Mouse (Mus musculus) CH12.LX (cell line): ENCODE results near the gene Enkd1. TPM values are rescaled to one million over a fixed set of nuclear protein-coding genes. Genes with fewer than 3 reads are reported as not detected.

ENCODE experiments used
- DNase-seq: peaks from one replicate; pipeline ENCODE4 v3.0.0-alpha.2; 2013; ENCODE audit errors: extremely low read depth
- H3K27ac ChIP-seq: 2 replicates; pipeline ENCODE4 v1.5.1; 2012; ENCODE audit warnings: low read depth, mild to moderate bottlenecking, control low read depth, moderate library complexity; ENCODE audit not compliant: insufficient read depth
- H3K27me3 ChIP-seq: replicated peaks from 2 replicates; pipeline ENCODE3; 2012; ENCODE audit warnings: inconsistent platforms
- H3K36me3 ChIP-seq, 2 experiments: replicated peaks in 1 of 2; 2 replicates each; pipeline versions ENCODE3 to v1.6.1; 2012; ENCODE audit warnings: inconsistent platforms in 1 of 2, low read length in 1 of 2, mild to moderate bottlenecking in 1 of 2, mixed read lengths in 1 of 2, moderate library complexity in 1 of 2; ENCODE audit not compliant: control insufficient read depth in 1 of 2, insufficient read depth in 1 of 2
- H3K4me1 ChIP-seq, 2 experiments: 2 replicates each; pipeline ENCODE4 v1.6.1; 2012; ENCODE audit warnings: inconsistent platforms in 1 of 2, moderate library complexity in 1 of 2; ENCODE audit not compliant: insufficient read depth in 2 of 2, control insufficient read depth in 1 of 2
- H3K4me2 ChIP-seq: 2 replicates; pipeline ENCODE4 v1.6.1; 2012; ENCODE audit warnings: low read depth, mild to moderate bottlenecking, control low read depth; ENCODE audit not compliant: poor library complexity, insufficient read depth, severe bottlenecking
- H3K4me3 ChIP-seq, 3 experiments: fragments of 150-350 bp in 1 of 3; sonication (generic) in 1 of 3; replicated peaks in 1 of 3; 2 replicates each; pipeline versions ENCODE3 to v1.5.1; 2011 to 2012; ENCODE audit warnings: low read depth in 2 of 3, low read length in 2 of 3, mild to moderate bottlenecking in 2 of 3, moderate library complexity in 2 of 3, control low read depth in 1 of 3, improper control_type of control experiment in 1 of 3, inconsistent platforms in 1 of 3, mixed read lengths in 1 of 3; ENCODE audit not compliant: poor library complexity in 1 of 3
- H3K79me2 ChIP-seq: replicated peaks from 2 replicates; pipeline ENCODE4 v1.6.1; 2012; ENCODE audit warnings: mild to moderate bottlenecking, moderate library complexity; ENCODE audit not compliant: control insufficient read depth, poor library complexity, insufficient read depth, severe bottlenecking; ENCODE audit errors: extremely low read depth
- H3K9ac ChIP-seq: 2 replicates; pipeline ENCODE4 v1.6.1; 2012; ENCODE audit warnings: low read depth, mild to moderate bottlenecking, control low read depth, moderate library complexity; ENCODE audit not compliant: insufficient read depth
- H3K9me3 ChIP-seq: replicated peaks from 2 replicates; pipeline ENCODE3; 2012; ENCODE audit warnings: low read length, inconsistent platforms, mixed read lengths
- BHLHE40 ChIP-seq: IDR thresholded peaks from 2 replicates; pipeline ENCODE4 v1.6.1; 2011; ENCODE audit warnings: mild to moderate bottlenecking, low read depth, low read length, improper control_type of control experiment
- CHD1 ChIP-seq: IDR thresholded peaks from 2 replicates; pipeline ENCODE4 v1.6.1; 2012; ENCODE audit warnings: low read depth, low read length, improper control_type of control experiment, inconsistent platforms
- CHD2 ChIP-seq: IDR thresholded peaks from 2 replicates; pipeline ENCODE4 v1.6.1; 2011; ENCODE audit warnings: low read length, improper control_type of control experiment
- CTCF ChIP-seq, 2 experiments: IDR thresholded peaks in 1 of 2; conservative IDR thresholded peaks in 1 of 2; 2 replicates each; pipeline ENCODE4 v1.5.1; 2011 to 2012; ENCODE audit warnings: low read depth in 2 of 2, low read length in 2 of 2, improper control_type of control experiment in 1 of 2, inconsistent platforms in 1 of 2, mild to moderate bottlenecking in 1 of 2, moderate library complexity in 1 of 2
- EP300 ChIP-seq: IDR thresholded peaks from 2 replicates; pipeline ENCODE4 v1.6.1; 2011; ENCODE audit warnings: low read length, improper control_type of control experiment
- ETS1 ChIP-seq: conservative IDR thresholded peaks from 2 replicates; pipeline ENCODE4 v1.6.1; 2012; ENCODE audit warnings: low read depth, mild to moderate bottlenecking, inconsistent platforms, low read length, improper control_type of control experiment, moderate library complexity
- GABPA ChIP-seq: IDR thresholded peaks from 2 replicates; pipeline ENCODE4 v1.6.1; 2012; ENCODE audit warnings: low read depth, low read length, improper control_type of control experiment, inconsistent platforms; ENCODE audit not compliant: insufficient replicate concordance
- HCFC1 ChIP-seq: IDR thresholded peaks from 2 replicates; pipeline ENCODE4 v1.6.1; 2012; ENCODE audit warnings: low read depth, mild to moderate bottlenecking, inconsistent platforms, low read length, improper control_type of control experiment
- IRF4 ChIP-seq: IDR thresholded peaks from 2 replicates; pipeline ENCODE4 v1.6.1; 2014; ENCODE audit warnings: low read depth, mild to moderate bottlenecking, inconsistent platforms, low read length, improper control_type of control experiment
- JUN ChIP-seq: IDR thresholded peaks from 2 replicates; pipeline ENCODE4 v1.6.1; 2011; ENCODE audit warnings: low read depth, mild to moderate bottlenecking, low read length, improper control_type of control experiment, moderate library complexity; ENCODE audit not compliant: insufficient read depth
- JUND ChIP-seq: conservative IDR thresholded peaks from 2 replicates; pipeline ENCODE4 v1.6.1; 2011; ENCODE audit warnings: low read depth, low read length, improper control_type of control experiment
- KAT2A ChIP-seq: IDR thresholded peaks from 2 replicates; pipeline ENCODE4 v1.6.1; 2012; ENCODE audit warnings: low read length, improper control_type of control experiment, inconsistent platforms; ENCODE audit not compliant: insufficient replicate concordance
- MAFK ChIP-seq: IDR thresholded peaks from 2 replicates; pipeline ENCODE4 v1.6.1; 2011; ENCODE audit warnings: low read length, improper control_type of control experiment; ENCODE audit not compliant: insufficient replicate concordance
- MAX ChIP-seq: IDR thresholded peaks from 2 replicates; pipeline ENCODE4 v1.6.1; 2011; ENCODE audit warnings: low read length, improper control_type of control experiment
- MAZ ChIP-seq: IDR thresholded peaks from 2 replicates; pipeline ENCODE4 v1.6.1; 2012; ENCODE audit warnings: low read depth, mild to moderate bottlenecking, inconsistent platforms, low read length, improper control_type of control experiment, moderate library complexity
- MEF2A ChIP-seq: IDR thresholded peaks from 2 replicates; pipeline ENCODE4 v1.6.1; 2014; ENCODE audit warnings: low read depth, mild to moderate bottlenecking, inconsistent platforms, low read length, improper control_type of control experiment, borderline replicate concordance
- NELFE ChIP-seq: IDR thresholded peaks from 2 replicates; pipeline ENCODE4 v1.6.1; 2011; ENCODE audit warnings: low read depth, low read length, improper control_type of control experiment
- NRF1 ChIP-seq: IDR thresholded peaks from 2 replicates; pipeline ENCODE4 v1.6.1; 2014; ENCODE audit warnings: low read depth, mild to moderate bottlenecking, inconsistent platforms, low read length, improper control_type of control experiment, moderate library complexity
- PAX5 ChIP-seq: IDR thresholded peaks from 2 replicates; pipeline ENCODE4 v1.6.1; 2012; ENCODE audit warnings: low read length, inconsistent platforms, mixed read lengths
- POLR2A ChIP-seq: IDR thresholded peaks from 2 replicates; pipeline ENCODE4 v1.6.1; 2011; ENCODE audit warnings: low read depth, mild to moderate bottlenecking, improper control_type of control experiment, low read length
- POLR2AphosphoS2 ChIP-seq: IDR thresholded peaks from 2 replicates; pipeline ENCODE4 v1.6.1; 2011; ENCODE audit warnings: low read depth, low read length, improper control_type of control experiment
- RAD21 ChIP-seq: IDR thresholded peaks from 2 replicates; pipeline ENCODE4 v1.6.1; 2011; ENCODE audit warnings: low read depth, mild to moderate bottlenecking, low read length, improper control_type of control experiment, moderate library complexity
- SIN3A ChIP-seq: IDR thresholded peaks from 2 replicates; pipeline ENCODE4 v1.6.1; 2012; ENCODE audit warnings: low read length, improper control_type of control experiment, inconsistent platforms
- SMC3 ChIP-seq: IDR thresholded peaks from 2 replicates; pipeline ENCODE4 v1.6.1; 2011; ENCODE audit warnings: low read depth, low read length, improper control_type of control experiment
- TBP ChIP-seq: conservative IDR thresholded peaks from 2 replicates; pipeline ENCODE4 v1.6.1; 2011; ENCODE audit warnings: low read depth, low read length, improper control_type of control experiment
- TCF12 ChIP-seq: IDR thresholded peaks from 2 replicates; pipeline ENCODE4 v1.6.1; 2014; ENCODE audit warnings: low read depth, mild to moderate bottlenecking, inconsistent platforms, low read length, improper control_type of control experiment
- UBTF ChIP-seq: IDR thresholded peaks from 2 replicates; pipeline ENCODE4 v1.6.1; 2012; ENCODE audit warnings: low read depth, mild to moderate bottlenecking, inconsistent platforms, low read length, improper control_type of control experiment, moderate library complexity
- USF1 ChIP-seq: IDR thresholded peaks from 2 replicates; pipeline ENCODE4 v1.6.1; 2014; ENCODE audit warnings: low read depth, mild to moderate bottlenecking, inconsistent platforms, low read length, improper control_type of control experiment
- USF2 ChIP-seq: conservative IDR thresholded peaks from 2 replicates; pipeline ENCODE4 v1.6.1; 2011; ENCODE audit warnings: low read depth, low read length, improper control_type of control experiment
- ZMIZ1 ChIP-seq: IDR thresholded peaks from 2 replicates; pipeline ENCODE4 v1.6.1; 2012; ENCODE audit warnings: low read depth, mild to moderate bottlenecking, inconsistent platforms, low read length, improper control_type of control experiment
- dilution Hi-C: fragments of 300-500 bp; cut with MboI; formaldehyde crosslinking; loops from 2 replicates; pipeline ENCODE4 v1.14.3; 2020; ENCODE audit warnings: low sequenced_read_pairs; ENCODE audit not compliant: extremely low pct_unique_long_range_greater_than_20kb, extremely low pct_ligation_motif_present
- in situ Hi-C: fragments of 300-500 bp; cut with MboI; formaldehyde crosslinking; loops from 3 replicates; pipeline ENCODE4 v1.14.3; 2019; ENCODE audit warnings: low sequenced_read_pairs, low pct_ligation_motif_present, low pct_unique_long_range_greater_than_20kb, mixed read lengths
- polyA plus RNA-seq: library from polyadenylated mRNA; unstranded; fragments of >175 nt; gene quantifications from 2 replicates; pipeline ENCODE4 v1.2.1, GENCODE M21; 2012; ENCODE audit warnings: low read depth; ENCODE audit not compliant: insufficient read length
- total RNA-seq, 2 experiments: library from RNA; depleted of rRNA; stranded (reverse); fragments of 300-350 nt in 1 of 2; fragments of >200 nt in 1 of 2; gene quantifications; 2 replicates each; pipeline ENCODE4 v1.2.3; 2012 to 2014

Enkd1 gene
- total and polyA plus RNA-seq, 3 experiments, result 15.6 to 35.9 (median 27.4) TPM

GRCm38 (mm10) chr8:105702001-105702401 is 6.0 kb downstream of the Enkd1 start:
- Histone ChIP-seq H3K9ac (peak overlapping the region; percentile 38; the same call in 1 of the 2 replicates), H3K36me3 (peaks cover 42 to 63% of the 10 kb centered on the region in 2 experiments), H3K27ac (no peak overlapping the region), H3K27me3 (no peaks in the 10 kb centered on the region), H3K4me2 (peak overlapping the region; percentile 56), H3K4me3 (peak overlapping the region; percentile 47 to 56 (median 53)), H3K9me3 (no peaks in the 10 kb centered on the region), H3K4me1 (peaks cover 12 to 42% of the 10 kb centered on the region in 2 experiments), H3K79me2 (no peaks in the 10 kb centered on the region; the same call in 1 of the 2 replicates)
- dilution Hi-C loops (no loop called here), in situ Hi-C loops (loop anchor here (5.0 to 25.0 kb wide), 2 partner anchors 105 to 335 kb away; no protein-coding TSS in a partner anchor)
- no peak for TF ChIP-seq TBP
- DNase-seq, result no peak

- Histone ChIP-seq H3K9ac (peak within 1 kb of the TSS; percentile 97), H3K36me3 (peaks cover 50 to 69% of the 10 kb centered on the region in 2 experiments), H3K4me2 (peak within 1 kb of the TSS; percentile 85), H3K9me3 (no peaks in the 10 kb centered on the region), H3K4me3 (peak within 1 kb of the TSS; percentile 77 to 90 (median 85)), H3K27ac (peak within 1 kb of the TSS; percentile 90), H3K27me3 (no peaks in the 10 kb centered on the region), H3K79me2 (no peaks in the 10 kb centered on the region), H3K4me1 (peaks cover 8 to 34% of the 10 kb centered on the region in 2 experiments)
- DNase-seq, result peak; percentile 95
- in situ Hi-C loops (loop anchor here (5.0 to 25.0 kb wide), 2 partner anchors 104 to 336 kb away; no protein-coding TSS in a partner anchor), dilution Hi-C loops (no loop called here)
- TF ChIP-seq ETS1, result no peak; the same call in 1 of the 2 replicates
- no peak; the same call in 1 of the 2 replicates for TF ChIP-seq CHD2
- no peak for TF ChIP-seq EP300
- TF ChIP-seq MAZ, result no peak
- no peak for TF ChIP-seq PAX5
- TF ChIP-seq ZMIZ1, result no peak
- TF ChIP-seq SMC3, result no peak
- no peak; the same call in 1 of the 2 replicates for TF ChIP-seq IRF4
- TF ChIP-seq MEF2A, result 0 out of 2 replicates have a peak, but pooled peaks have one; percentile 8
- TF ChIP-seq JUND, result no peak
- TF ChIP-seq GABPA, result peak; percentile 47; the same call in 1 of the 2 replicates
- no peak for TF ChIP-seq TCF12
- TF ChIP-seq BHLHE40, result peak; percentile 91
- TF ChIP-seq MAX, result peak; percentile 93
- TF ChIP-seq SIN3A, result peak; percentile 86
- TF ChIP-seq USF1, result peak; percentile 90
- TF ChIP-seq NRF1, result peak; percentile 91
- 0 out of 2 replicates have a peak, but pooled peaks have one; percentile 48 for TF ChIP-seq TBP
- no peak for TF ChIP-seq UBTF
- peak; percentile 45 for TF ChIP-seq HCFC1
- TF ChIP-seq CTCF (conservative IDR thresholded peaks at IDR 0.05 in 1 of 2, IDR thresholded peaks at IDR 0.05 in 1 of 2; ENCODE audit: low read depth in 2 of 2, low read length in 2 of 2), result no peak
- peak; percentile 75 for TF ChIP-seq POLR2A
- peak; percentile 52; the same call in 1 of the 2 replicates for TF ChIP-seq POLR2AphosphoS2
- peak; percentile 86 for TF ChIP-seq USF2
- TF ChIP-seq KAT2A, result no peak
- no peak for TF ChIP-seq CHD1
- TF ChIP-seq JUN, result no peak
- peak; percentile 81 for TF ChIP-seq NELFE
- no peak for TF ChIP-seq MAFK
- no peak for TF ChIP-seq RAD21
Observed at GRCm38 (mm10) chr8:105700966-105701824, 6.8 kb downstream of the Enkd1 start, which contains the start of the genes Acd and Pard6a. Gene Acd (minus strand): TSS chr8:105701102. Gene Pard6a (plus strand): TSS chr8:105701148.
